Mouse (Mus musculus): ENCODE data around the gene Arhgap23. TPM values are rescaled to one million over a fixed set of nuclear protein-coding genes. Genes with fewer than 3 reads are reported as not detected.
A peak's percentile ranks its signal among the peaks of the same experiment; 100 is the strongest.

Arhgap23 gene
- polyA plus RNA-seq, 2 experiments, result 7.3 to 17.5 TPM

GRCm38 (mm10) chr11:97542171-97543150 is 127.1 kb downstream of the Arhgap23 start:
- ATAC-seq (ENCODE audit: insufficient read depth) (no peak), DNase-seq (ENCODE audit: low read depth in 3 of 3, low spot score in 3 of 3) (no peak)
- 71% methylated on average over 22 of the region's 22 CpGs for WGBS (ENCODE audit: insufficient replicate concordance)
- no peaks in the 10 kb centered on the region for H3K36me3 ChIP-seq (replicated peaks; ENCODE audit: control insufficient read depth, insufficient read depth, low read depth)
- no peaks in the 10 kb centered on the region for H3K4me1 ChIP-seq (replicated peaks; ENCODE audit: control insufficient read depth in 2 of 2, insufficient read depth in 2 of 2, low read length in 1 of 2)
- no peak overlapping the region for H3K4me2 ChIP-seq (ENCODE audit: low read depth)
- H3K9ac ChIP-seq (replicated peaks), result no peak overlapping the region
- H3K27me3 ChIP-seq (ENCODE audit: control insufficient read depth, insufficient read depth, low read length), result peaks cover 41% of the 10 kb centered on the region
- no peaks in the 10 kb centered on the region for H3K9me3 ChIP-seq (ENCODE audit: control insufficient read depth, low read length)
- H3K4me3 ChIP-seq (ENCODE audit: insufficient read depth in 1 of 2, low read depth in 2 of 2, low read length in 2 of 2), result no peak overlapping the region
- TF ChIP-seq EP300 (IDR thresholded peaks at IDR 0.05; ENCODE audit: low read depth), result no peak
- no peak for TF ChIP-seq CTCF (IDR thresholded peaks at IDR 0.05; ENCODE audit: low read depth)
- H3K27ac ChIP-seq, result no peak overlapping the region

- ATAC-seq (ENCODE audit: insufficient read depth) (no peak), DNase-seq (ENCODE audit: low read depth in 3 of 3, low spot score in 3 of 3) (no peak)
- Histone ChIP-seq H3K27me3 (ENCODE audit: control insufficient read depth, insufficient read depth, low read length) (peaks cover 41% of the 10 kb centered on the region), H3K27ac (no peak overlapping the region), H3K4me2 (ENCODE audit: low read depth) (no peak overlapping the region), H3K36me3 (replicated peaks; ENCODE audit: control insufficient read depth, insufficient read depth, low read depth) (no peaks in the 10 kb centered on the region), H3K9ac (replicated peaks) (no peak overlapping the region), H3K9me3 (ENCODE audit: control insufficient read depth, low read length) (no peaks in the 10 kb centered on the region), H3K4me3 (ENCODE audit: insufficient read depth in 1 of 2, low read depth in 2 of 2, low read length in 2 of 2) (no peak overlapping the region), H3K4me1 (replicated peaks; ENCODE audit: control insufficient read depth in 2 of 2, insufficient read depth in 2 of 2, low read length in 1 of 2) (no peaks in the 10 kb centered on the region)
- 55% methylated on average over 12 of the region's 12 CpGs for WGBS (ENCODE audit: insufficient replicate concordance)
- TF ChIP-seq EP300 (IDR thresholded peaks at IDR 0.05; ENCODE audit: low read depth) (no peak), CTCF (IDR thresholded peaks at IDR 0.05; ENCODE audit: low read depth) (no peak)
Observed at GRCm38 (mm10) chr11:97543181-97543733, 127.9 kb downstream of the Arhgap23 start.

GRCm38 (mm10) chr11:97543883-97544282 is 128.6 kb downstream of the Arhgap23 start:
- Histone ChIP-seq H3K4me3 (ENCODE audit: insufficient read depth in 1 of 2, low read depth in 2 of 2, low read length in 2 of 2) (no peak overlapping the region), H3K36me3 (replicated peaks; ENCODE audit: control insufficient read depth, insufficient read depth, low read depth) (no peaks in the 10 kb centered on the region), H3K4me2 (ENCODE audit: low read depth) (no peak overlapping the region), H3K9ac (replicated peaks) (no peak overlapping the region), H3K27me3 (ENCODE audit: control insufficient read depth, insufficient read depth, low read length) (peaks cover 43% of the 10 kb centered on the region), H3K27ac (no peak overlapping the region), H3K9me3 (ENCODE audit: control insufficient read depth, low read length) (no peaks in the 10 kb centered on the region), H3K4me1 (replicated peaks; ENCODE audit: control insufficient read depth in 2 of 2, insufficient read depth in 2 of 2, low read length in 1 of 2) (no peaks in the 10 kb centered on the region)
- DNase-seq (ENCODE audit: low read depth in 3 of 3, low spot score in 3 of 3) (no peak), ATAC-seq (ENCODE audit: insufficient read depth) (no peak)
- 63% methylated on average over 9 of the region's 9 CpGs for WGBS (ENCODE audit: insufficient replicate concordance)
- TF ChIP-seq CTCF (IDR thresholded peaks at IDR 0.05; ENCODE audit: low read depth), result no peak
- no peak for TF ChIP-seq EP300 (IDR thresholded peaks at IDR 0.05; ENCODE audit: low read depth)

GRCm38 (mm10) chr11:97545808-97546560 is 130.7 kb downstream of the Arhgap23 start:
- DNase-seq (ENCODE audit: low read depth in 3 of 3, low spot score in 3 of 3), result no peak
- peak overlapping the region in 1 of 2 experiments; percentile 39; a peak in 1 of 4 replicates for H3K4me3 ChIP-seq (ENCODE audit: insufficient read depth in 1 of 2, low read depth in 2 of 2, low read length in 2 of 2)
- no peaks in the 10 kb centered on the region for H3K36me3 ChIP-seq (replicated peaks; ENCODE audit: control insufficient read depth, insufficient read depth, low read depth)
- H3K4me2 ChIP-seq (ENCODE audit: low read depth), result peak overlapping the region; percentile 57
- TF ChIP-seq CTCF (IDR thresholded peaks at IDR 0.05; ENCODE audit: low read depth) (no peak), EP300 (IDR thresholded peaks at IDR 0.05; ENCODE audit: low read depth) (no peak)
- no peaks in the 10 kb centered on the region for H3K9me3 ChIP-seq (ENCODE audit: control insufficient read depth, low read length)
- no peak overlapping the region for H3K27ac ChIP-seq
- ATAC-seq (ENCODE audit: insufficient read depth), result no peak
- H3K9ac ChIP-seq (replicated peaks), result no peak overlapping the region
- H3K27me3 ChIP-seq (ENCODE audit: control insufficient read depth, insufficient read depth, low read length), result peaks cover 61% of the 10 kb centered on the region
- WGBS (ENCODE audit: insufficient replicate concordance), result 3% methylated on average over 26 of the region's 26 CpGs
- no peaks in the 10 kb centered on the region for H3K4me1 ChIP-seq (replicated peaks; ENCODE audit: control insufficient read depth in 2 of 2, insufficient read depth in 2 of 2, low read length in 1 of 2)
